Mouse (Mus musculus) kidney, adult 8-10 months (tissue): ENCODE measurements around the gene Mtx1.

Source experiments
- DNase-seq, 2 experiments: peaks; one replicate each; pipeline ENCODE4 v3.0.0; 2022

Gene Mtx1

DNA sequence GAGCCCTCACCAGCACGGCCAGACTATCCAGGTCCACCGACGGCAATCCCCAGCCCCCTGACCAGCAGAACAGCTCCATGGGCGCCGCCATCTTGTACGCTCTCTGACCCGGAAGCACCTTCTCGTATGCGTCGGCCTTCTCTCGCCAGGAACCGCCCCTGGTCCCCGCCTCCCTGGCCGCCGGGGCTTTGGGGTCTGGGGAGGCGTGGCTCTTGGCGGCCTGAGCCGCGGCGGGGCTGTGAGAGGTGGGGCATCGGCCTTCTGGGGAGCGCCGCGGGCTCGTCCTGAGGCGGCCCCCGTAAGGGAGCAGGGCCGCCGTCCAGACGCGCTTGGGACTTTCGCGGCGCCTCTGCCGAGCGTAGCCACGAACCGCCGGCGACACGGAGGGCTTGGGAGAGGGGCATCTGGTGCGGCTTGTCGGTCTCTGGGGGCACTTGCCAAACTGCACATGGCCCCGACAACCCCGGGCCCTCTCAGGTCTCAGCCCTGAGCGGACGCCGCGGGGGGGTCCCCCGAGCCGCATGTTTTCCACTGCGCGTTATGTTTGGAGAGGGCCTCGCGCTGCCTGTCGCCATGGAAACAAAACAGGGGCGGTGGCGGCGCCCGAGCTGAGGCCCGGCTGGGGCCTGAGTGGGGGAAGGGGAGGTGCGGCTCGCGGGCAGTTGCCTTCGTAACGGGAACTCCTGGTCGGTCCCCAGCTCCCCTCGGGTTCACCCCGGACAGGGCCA, 12.9 kb downstream of the Mtx1 start:
- peak; percentile 90 to 91 for DNase-seq

GRCm38 (mm10) chr3:89210731-89211130, 16.2 kb downstream of the Mtx1 start:
- DNase-seq = peak in 1 of 2 experiments; percentile 41

- DNase-seq = no peak
These were observed 16.7 kb downstream of the Mtx1 start for GRCm38 (mm10) chr3:89210162-89210561.

DNA sequence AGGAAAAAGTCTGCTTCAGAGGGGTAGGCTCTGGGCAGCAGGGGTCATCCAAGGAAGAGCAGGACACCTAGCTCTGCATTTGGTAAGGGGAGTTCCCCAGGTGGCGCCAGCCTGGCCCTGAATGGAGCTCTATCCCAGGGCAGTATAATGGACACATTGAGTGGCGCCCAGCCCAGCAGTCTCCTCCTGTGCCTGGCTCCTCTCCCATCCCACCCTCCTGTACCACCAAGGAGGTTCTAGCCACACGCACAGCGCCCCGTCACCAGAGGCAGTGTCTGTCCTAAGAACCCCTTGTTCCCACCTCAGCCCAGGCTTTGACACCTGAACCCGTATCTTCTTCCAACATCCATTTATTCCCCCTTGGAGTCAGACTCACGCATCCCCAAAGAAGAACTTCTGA, 17.2 kb downstream of the Mtx1 start:
- no peak for DNase-seq

DNA sequence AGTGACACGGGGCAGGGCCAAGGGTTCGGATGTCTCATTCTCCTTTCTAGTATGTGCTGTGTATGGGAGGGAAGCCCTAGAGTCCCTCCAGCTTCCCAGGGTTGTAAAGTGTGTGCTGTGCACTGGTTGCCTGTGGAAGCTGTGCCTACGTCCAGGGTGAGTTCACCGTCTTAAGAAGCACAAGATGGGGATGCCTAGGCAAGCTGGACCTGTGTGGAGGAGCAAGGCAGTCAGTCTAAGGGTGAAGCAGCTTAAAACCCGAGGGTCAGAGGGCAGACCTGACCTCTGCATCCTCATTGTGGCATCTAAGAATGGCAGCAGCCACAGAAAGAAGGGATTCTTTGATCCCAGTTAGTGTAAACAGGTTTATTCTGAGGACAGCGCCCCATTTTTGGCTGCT, 18.2 kb downstream of the Mtx1 start:
- no peak for DNase-seq

DNA sequence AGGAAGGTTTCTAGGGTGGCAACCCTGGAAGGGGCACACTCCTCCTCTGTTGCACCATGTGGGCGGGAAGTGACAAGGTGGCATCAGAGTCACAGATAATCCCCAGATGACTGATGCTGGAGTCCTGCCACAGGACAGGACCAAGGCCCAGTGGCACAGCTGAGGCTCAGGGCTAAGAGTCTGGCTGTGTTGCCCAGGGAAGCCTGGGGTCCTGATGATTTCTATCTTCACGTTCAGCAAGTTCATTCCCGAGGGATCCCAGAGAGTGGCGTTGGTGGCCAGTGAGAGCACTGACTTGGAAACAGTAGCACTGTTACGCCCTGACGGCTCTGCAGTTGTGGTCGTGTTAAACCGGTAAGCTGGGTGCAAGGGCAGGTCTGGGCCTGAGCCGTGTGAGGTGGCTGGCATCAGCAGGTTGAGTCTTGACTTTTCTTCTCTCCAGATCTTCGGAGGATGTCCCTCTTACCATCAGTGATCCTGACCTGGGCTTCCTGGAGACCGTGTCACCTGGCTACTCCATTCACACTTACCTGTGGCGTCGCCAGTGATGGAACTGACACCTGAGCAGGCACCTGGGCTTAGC, 18.7 kb downstream of the Mtx1 start:
- no peak for DNase-seq

DNA sequence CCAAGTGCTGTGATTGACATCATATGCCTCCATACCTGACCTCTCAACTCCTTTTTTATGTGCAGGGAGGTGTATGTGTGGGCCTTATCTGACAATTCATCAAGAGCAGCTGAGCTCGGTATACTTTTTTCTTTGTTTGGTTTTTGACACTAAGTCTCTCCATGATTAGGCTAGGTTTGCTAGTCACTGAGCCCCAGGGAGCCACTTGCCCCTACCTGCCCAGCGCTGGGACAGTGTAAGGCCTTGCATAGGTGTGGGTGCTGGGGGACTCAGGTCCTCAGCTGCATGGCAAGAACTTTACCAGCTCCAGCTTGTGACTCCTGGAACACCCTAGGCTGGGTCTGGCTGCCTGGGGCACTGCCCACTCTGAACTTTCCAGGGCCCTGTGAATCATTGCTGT, 20.2 kb downstream of the Mtx1 start:
- no peak for DNase-seq

DNA sequence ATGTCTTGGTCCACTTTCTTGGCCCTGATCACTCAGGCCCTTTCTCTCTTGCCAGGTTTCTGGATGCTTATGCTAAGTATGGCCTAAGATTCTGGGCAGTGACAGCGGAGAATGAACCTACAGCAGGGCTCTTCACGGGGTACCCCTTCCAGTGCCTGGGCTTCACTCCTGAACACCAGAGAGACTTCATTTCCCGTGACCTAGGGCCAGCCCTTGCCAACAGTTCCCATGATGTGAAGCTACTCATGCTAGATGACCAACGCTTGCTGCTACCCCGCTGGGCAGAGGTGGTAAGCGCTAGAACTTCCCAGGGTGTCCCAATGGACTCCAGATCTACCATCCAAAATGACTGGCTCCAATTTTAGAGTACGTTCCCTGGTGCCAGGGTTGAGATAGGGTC, 20.8 kb downstream of the Mtx1 start:
- no peak for DNase-seq

GRCm38 (mm10) chr3:89203142-89203514, 23.8 kb downstream of the Mtx1 start:
- DNase-seq = no peak

DNA sequence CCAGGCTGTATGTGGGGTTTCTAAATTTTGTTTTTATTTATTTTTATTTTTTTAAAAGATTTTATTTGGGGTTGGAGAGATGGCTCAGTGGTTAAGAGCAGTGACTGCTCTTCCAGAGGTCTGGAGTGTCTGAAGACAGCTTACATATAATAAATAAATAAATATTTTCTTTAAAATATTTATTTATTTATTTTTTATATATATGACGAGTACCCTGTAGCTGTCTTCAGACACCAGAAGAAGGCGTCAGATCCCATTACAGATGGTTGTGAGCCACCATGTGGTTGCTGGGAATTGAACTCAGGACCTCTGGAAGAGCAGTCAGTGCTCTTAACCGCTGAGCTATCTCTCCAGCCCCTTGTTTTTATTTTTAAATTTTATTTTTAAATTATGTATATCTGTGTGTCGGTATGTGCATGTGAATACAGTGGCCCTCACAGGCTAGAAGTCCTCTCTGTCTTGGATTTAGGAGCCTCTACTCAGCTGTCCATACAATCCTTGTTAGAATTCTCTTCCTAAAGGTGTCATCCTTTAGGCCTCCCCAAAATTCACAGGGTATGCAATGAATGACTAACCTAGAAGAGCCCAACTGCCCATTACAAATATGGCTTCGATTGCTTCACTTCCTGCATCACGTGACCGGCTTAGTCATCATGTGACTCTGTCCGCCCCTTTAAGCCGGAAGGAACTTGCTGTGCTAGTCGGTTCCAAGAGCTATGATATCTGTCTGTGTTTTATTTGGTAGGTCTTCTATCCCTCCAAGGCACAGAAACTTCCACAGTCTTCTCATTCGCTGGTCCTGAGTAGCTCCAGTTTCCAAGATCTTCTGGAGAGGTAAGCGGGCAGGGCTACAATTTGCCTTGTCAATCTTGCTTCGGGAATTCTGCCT, 24.4 kb downstream of the Mtx1 start, which contains the start of gene Gba:
Gene Gba, plus strand, starts transcription at position 676 of the 889 bp plus-strand sequence.
- DNase-seq = peak; percentile 82 to 88

DNA sequence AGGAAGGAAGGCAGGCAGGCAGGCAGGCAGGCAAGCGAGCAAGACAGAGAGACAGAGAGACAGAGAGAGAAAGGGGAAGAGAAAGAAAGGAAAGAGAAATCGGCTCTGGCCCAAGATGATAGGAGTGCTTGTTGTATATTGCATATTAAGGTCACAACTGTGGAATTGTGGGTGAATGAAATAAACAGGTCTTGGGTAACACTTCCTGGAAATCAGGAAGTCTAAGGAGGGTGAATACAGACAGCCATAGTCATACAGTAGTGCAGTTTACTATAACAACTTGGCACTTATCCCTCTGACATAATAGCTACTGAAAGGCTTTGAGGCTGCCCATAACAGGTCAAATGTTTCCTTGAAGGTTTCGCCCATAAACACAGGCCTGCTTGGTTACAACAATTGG, 27.0 kb downstream of the Mtx1 start:
- DNase-seq = no peak

DNA sequence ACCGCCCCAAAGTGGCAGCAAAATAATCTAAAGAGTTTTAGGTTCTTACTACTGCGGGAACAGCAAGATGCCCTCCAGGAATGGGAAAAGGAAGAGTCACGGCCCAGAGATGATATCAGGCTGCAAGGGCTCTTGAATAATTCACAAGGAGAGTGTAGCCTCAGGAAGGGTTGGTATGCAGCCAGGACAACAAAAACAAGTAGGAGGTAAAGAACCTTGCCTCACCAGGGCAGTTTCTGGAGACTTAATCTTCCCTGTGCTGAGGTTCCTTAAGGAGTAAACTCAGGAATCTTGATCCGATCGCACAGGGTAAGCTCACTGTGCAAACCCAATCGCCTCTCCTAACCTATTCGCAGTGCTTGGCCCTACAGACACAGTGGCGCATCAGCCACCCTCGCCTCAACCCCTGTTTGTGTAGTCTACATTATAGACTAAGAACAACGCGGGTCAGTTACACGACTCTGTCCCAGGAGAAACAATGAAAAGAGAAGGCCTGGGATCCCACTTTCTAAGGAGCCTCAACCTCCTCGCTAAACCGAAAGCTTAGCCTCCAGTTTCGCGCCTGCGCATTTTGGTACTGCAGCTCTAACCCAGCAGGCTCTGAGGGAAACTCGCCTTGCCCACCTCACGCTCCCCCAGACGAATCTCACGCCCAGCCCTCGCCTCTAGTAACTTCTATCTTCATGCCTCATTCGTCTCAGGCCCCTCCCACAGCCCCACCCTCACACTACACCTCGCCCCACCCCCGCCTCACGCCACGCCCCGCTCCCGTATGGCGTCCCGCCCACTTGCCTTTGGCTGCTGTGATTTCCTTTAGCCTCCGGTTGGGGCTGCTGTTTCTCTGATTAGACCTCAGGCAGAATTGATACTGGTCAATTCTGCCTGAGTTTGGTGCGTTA, 30.7 kb downstream of the Mtx1 start:
- peak; percentile 84 to 91 for DNase-seq

GRCm38 (mm10) chr3:89193853-89194252, 33.0 kb downstream of the Mtx1 start:
- peak in 1 of 2 experiments; percentile 45 for DNase-seq

DNA sequence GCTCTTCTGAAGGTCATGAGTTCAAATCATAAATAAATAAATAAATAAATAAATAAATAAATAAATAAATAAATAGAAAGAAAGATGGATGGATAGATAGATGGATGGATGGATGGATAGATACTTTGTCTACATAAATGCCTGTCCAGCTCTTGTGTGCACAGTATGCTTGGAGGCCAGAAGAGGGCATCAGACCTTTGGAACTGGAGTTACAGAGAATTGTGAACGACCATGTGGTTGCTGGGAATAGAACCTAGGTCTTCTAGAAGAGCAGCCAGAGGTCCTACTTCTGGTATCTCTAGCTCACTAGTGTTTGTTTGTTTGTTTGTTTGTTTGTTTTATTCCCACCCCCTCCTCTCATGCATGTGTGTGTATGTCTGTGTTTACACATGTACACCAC, 33.5 kb downstream of the Mtx1 start:
- DNase-seq = no peak

GRCm38 (mm10) chr3:89190436-89190835, 36.5 kb downstream of the Mtx1 start:
- DNase-seq = no peak

DNA sequence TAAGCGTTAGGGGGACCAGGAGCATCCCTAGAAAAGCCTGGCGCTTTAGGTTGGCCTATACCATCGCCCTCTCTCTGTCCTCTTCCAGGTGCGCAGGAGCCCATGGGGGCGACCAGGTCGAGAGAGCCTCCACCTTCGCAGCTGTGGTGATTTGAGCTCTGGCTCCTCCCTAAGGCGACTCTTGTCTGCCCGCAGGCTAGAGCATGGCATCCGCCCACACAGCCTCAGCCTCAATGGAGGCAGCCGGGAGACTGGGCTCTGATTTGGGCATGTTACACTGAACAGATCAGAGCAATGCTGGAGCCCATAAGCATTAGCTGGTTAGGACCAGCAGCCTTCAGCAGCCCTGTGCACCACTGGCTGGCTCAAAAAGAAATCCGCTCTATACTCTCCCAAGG, 38.4 kb downstream of the Mtx1 start:
- no peak for DNase-seq

GRCm38 (mm10) chr3:89187690-89188477, 39.0 kb downstream of the Mtx1 start:
- no peak for DNase-seq

DNA sequence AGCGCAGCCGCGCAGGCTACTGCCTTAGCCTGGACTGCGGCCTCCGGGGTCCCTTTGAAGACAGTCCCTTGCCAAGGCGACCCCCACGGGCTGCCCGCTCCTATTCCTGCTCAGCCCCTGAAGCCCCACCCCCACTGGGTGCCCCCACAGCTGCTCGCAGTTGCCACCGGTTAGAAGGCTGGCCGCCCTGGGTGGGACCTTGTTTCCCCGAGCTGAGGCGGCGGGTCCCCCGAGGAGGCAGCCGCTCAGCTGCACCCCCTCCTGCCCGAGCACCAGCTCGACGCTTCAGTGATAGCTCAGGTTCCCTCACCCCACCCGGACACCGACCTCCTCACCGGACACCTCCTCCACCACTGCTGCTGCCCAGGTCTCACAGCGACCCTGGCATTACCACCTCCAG, 39.7 kb downstream of the Mtx1 start:
- no peak for DNase-seq

DNA sequence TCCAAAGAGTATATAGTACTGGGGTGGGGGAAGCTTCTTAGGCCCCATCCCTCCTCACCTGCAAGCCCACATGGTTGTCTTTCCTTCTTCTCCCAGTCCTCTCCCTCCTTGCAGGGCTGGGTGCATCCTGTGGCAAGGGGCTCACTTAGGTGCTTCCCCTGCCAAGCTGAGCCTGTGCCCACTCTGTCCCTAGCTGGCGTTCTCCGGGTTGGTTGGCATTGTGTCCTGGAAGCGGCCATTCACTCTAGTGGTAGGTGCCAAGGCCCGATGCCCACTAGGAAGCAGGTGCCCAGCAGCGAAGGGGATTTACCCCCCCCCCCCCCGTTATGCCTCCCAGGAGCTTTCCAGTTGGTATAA, 43.0 kb downstream of the Mtx1 start:
- no peak for DNase-seq

- DNase-seq = peak; percentile 78 to 80
These were observed 43.6 kb downstream of the Mtx1 start, which contains the start of gene Fam189b for GRCm38 (mm10) chr3:89183058-89183958. Fam189b (plus strand) TSS chr3:89183143.
